Mouse (Mus musculus): Measurements from ENCODE around the gene Tmtc4.

GRCm38 (mm10) chr14:122983226-122984215 is at the start of gene Tmtc4:
- TF ChIP-seq ETS1 (conservative IDR thresholded peaks at IDR 0.05; ENCODE audit: low read depth, low read length) (no peak), SMC3 (IDR thresholded peaks at IDR 0.05; ENCODE audit: low read depth, low read length) (no peak), CTCF (conservative IDR thresholded peaks at IDR 0.05 in 1 of 2, IDR thresholded peaks at IDR 0.05 in 1 of 2; ENCODE audit: low read depth in 2 of 2, low read length in 2 of 2) (peak in 1 of 2 experiments; percentile 32; a peak in 2 of 4 replicates), TCF12 (IDR thresholded peaks at IDR 0.05; ENCODE audit: low read depth, low read length) (peak; percentile 74), MAX (IDR thresholded peaks at IDR 0.05; ENCODE audit: low read length) (no peak)

All from CH12.LX (cell line).